Mouse (Mus musculus): ENCODE data around the gene Ehbp1. TPM values are rescaled to one million over a fixed set of nuclear protein-coding genes. Genes with fewer than 3 reads are reported as not detected.

The Ehbp1 gene
- total and polyA plus RNA-seq, 3 experiments, result 2.5 to 4.0 (median 3.1) TPM

DNA sequence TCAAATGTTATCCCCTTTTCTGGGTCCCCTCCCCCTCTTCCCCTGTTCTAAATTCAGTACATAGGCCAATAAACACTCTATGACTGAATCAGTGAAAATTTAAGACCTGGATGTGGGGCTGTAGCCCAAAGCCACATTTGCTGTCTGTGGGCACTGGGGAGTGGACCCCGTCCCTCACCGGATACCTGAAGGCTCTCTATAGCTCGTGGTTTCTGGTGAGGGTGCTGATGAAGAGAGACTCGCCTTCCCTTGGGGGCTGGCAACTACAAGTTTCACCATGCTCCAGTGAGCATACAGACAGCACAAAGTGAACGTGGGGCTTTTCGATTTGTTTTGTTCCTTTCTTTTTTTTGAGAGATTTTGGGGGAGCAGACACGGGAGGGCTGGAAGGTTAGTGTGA is 125.2 kb downstream of the Ehbp1 start:
- no peak overlapping the region for H3K27ac ChIP-seq (ENCODE audit: insufficient read depth, low read depth)
- peaks cover 8 to 23% of the 10 kb centered on the region in 2 experiments for H3K4me1 ChIP-seq (ENCODE audit: control insufficient read depth in 1 of 2, insufficient read depth in 2 of 2)
- dilution Hi-C loops (cut with MboI; ENCODE audit: extremely low pct_ligation_motif_present, extremely low pct_unique_long_range_greater_than_20kb, low sequenced_read_pairs) (no loop called here), in situ Hi-C loops (cut with MboI; ENCODE audit: low pct_ligation_motif_present, low pct_unique_long_range_greater_than_20kb, low sequenced_read_pairs) (no loop called here)
- H3K4me3 ChIP-seq (replicated peaks in 1 of 3; ENCODE audit: low read depth in 2 of 3, low read length in 2 of 3, poor library complexity in 1 of 3), result no peak overlapping the region
- no peak overlapping the region for H3K9ac ChIP-seq (ENCODE audit: insufficient read depth, low read depth)
- H3K36me3 ChIP-seq (replicated peaks in 1 of 2; ENCODE audit: control insufficient read depth in 1 of 2, insufficient read depth in 1 of 2, low read length in 1 of 2), result no peaks in the 10 kb centered on the region
- H3K79me2 ChIP-seq (replicated peaks; ENCODE audit: control insufficient read depth, extremely low read depth, insufficient read depth, poor library complexity, severe bottlenecking), result no peaks in the 10 kb centered on the region
- H3K4me2 ChIP-seq (ENCODE audit: insufficient read depth, low read depth, poor library complexity, severe bottlenecking), result peak overlapping the region; percentile 61
- no peaks in the 10 kb centered on the region for H3K27me3 ChIP-seq (replicated peaks)
- peak; percentile 52 for DNase-seq (ENCODE audit: extremely low read depth)
- TF ChIP-seq POLR2A (IDR thresholded peaks at IDR 0.05; ENCODE audit: low read depth, low read length) (no peak), USF1 (IDR thresholded peaks at IDR 0.05; ENCODE audit: low read depth, low read length) (no peak), MAFK (IDR thresholded peaks at IDR 0.05; ENCODE audit: insufficient replicate concordance, low read length) (no peak)
- H3K9me3 ChIP-seq (replicated peaks; ENCODE audit: low read length), result no peaks in the 10 kb centered on the region

DNA sequence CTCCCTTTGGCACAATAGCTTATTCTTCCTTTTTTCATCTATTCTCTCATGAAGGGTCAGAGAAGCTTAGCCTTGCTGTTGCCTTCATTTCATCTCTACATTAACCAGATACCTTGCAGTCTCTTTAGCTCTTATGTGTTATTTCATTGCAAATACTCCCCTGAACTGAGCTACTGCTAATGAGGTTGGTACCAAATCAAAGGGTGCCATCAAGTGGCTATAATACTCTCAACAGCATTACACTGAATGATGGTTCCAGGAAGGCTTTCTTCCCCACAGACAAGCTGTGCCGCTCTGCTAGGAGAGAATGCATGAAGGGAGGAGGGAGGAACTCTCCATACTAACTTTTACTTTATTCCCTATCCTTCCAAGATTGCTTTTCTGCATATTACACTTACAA is 135.5 kb downstream of the Ehbp1 start:
- Histone ChIP-seq H3K4me3 (replicated peaks in 1 of 3; ENCODE audit: low read depth in 2 of 3, low read length in 2 of 3, poor library complexity in 1 of 3) (no peak overlapping the region), H3K27ac (ENCODE audit: insufficient read depth, low read depth) (no peak overlapping the region), H3K9ac (ENCODE audit: insufficient read depth, low read depth) (no peak overlapping the region), H3K27me3 (replicated peaks) (no peaks in the 10 kb centered on the region), H3K9me3 (replicated peaks; ENCODE audit: low read length) (no peaks in the 10 kb centered on the region), H3K36me3 (replicated peaks in 1 of 2; ENCODE audit: control insufficient read depth in 1 of 2, insufficient read depth in 1 of 2, low read length in 1 of 2) (no peaks in the 10 kb centered on the region), H3K4me2 (ENCODE audit: insufficient read depth, low read depth, poor library complexity, severe bottlenecking) (no peak overlapping the region), H3K4me1 (ENCODE audit: control insufficient read depth in 1 of 2, insufficient read depth in 2 of 2) (no peaks in the 10 kb centered on the region), H3K79me2 (replicated peaks; ENCODE audit: control insufficient read depth, extremely low read depth, insufficient read depth, poor library complexity, severe bottlenecking) (no peaks in the 10 kb centered on the region)
- DNase-seq (ENCODE audit: extremely low read depth), result no peak
- in situ Hi-C loops (cut with MboI; ENCODE audit: low pct_ligation_motif_present, low pct_unique_long_range_greater_than_20kb, low sequenced_read_pairs), result no loop called here
- TF ChIP-seq ZMIZ1 (IDR thresholded peaks at IDR 0.05; ENCODE audit: low read depth, low read length), result no peak
- no peak for TF ChIP-seq ELF1 (IDR thresholded peaks at IDR 0.05; ENCODE audit: low read depth, low read length)
- no peak for TF ChIP-seq JUND (conservative IDR thresholded peaks at IDR 0.05; ENCODE audit: low read depth, low read length)
- no peak for TF ChIP-seq ZNF384 (IDR thresholded peaks at IDR 0.05; ENCODE audit: low read depth, low read length)
- TF ChIP-seq ZKSCAN1 (IDR thresholded peaks at IDR 0.05; ENCODE audit: borderline replicate concordance, low read depth, low read length), result no peak
- no peak for TF ChIP-seq TCF12 (IDR thresholded peaks at IDR 0.05; ENCODE audit: low read depth, low read length)
- TF ChIP-seq MEF2A (IDR thresholded peaks at IDR 0.05; ENCODE audit: borderline replicate concordance, low read depth, low read length), result no peak
- no peak for TF ChIP-seq MAX (IDR thresholded peaks at IDR 0.05; ENCODE audit: low read length)
- TF ChIP-seq JUN (IDR thresholded peaks at IDR 0.05; ENCODE audit: insufficient read depth, low read depth, low read length), result no peak
- TF ChIP-seq TBP (conservative IDR thresholded peaks at IDR 0.05; ENCODE audit: low read depth, low read length), result no peak
- TF ChIP-seq RAD21 (IDR thresholded peaks at IDR 0.05; ENCODE audit: low read depth, low read length), result peak; percentile 68
- TF ChIP-seq MAFK (IDR thresholded peaks at IDR 0.05; ENCODE audit: insufficient replicate concordance, low read length), result no peak
- TF ChIP-seq HCFC1 (IDR thresholded peaks at IDR 0.05; ENCODE audit: low read depth, low read length), result no peak
- no peak for TF ChIP-seq MXI1 (IDR thresholded peaks at IDR 0.05; ENCODE audit: low read depth, low read length)
- TF ChIP-seq CHD2 (IDR thresholded peaks at IDR 0.05; ENCODE audit: low read length), result no peak
- TF ChIP-seq PAX5 (IDR thresholded peaks at IDR 0.05; ENCODE audit: low read length), result no peak
- no peak for TF ChIP-seq BHLHE40 (IDR thresholded peaks at IDR 0.05; ENCODE audit: low read depth, low read length)
- TF ChIP-seq USF2 (conservative IDR thresholded peaks at IDR 0.05; ENCODE audit: low read depth, low read length), result no peak
- peak; percentile 46 for TF ChIP-seq SMC3 (IDR thresholded peaks at IDR 0.05; ENCODE audit: low read depth, low read length)
- TF ChIP-seq GABPA (IDR thresholded peaks at IDR 0.05; ENCODE audit: insufficient replicate concordance, low read depth, low read length), result no peak
- no peak for TF ChIP-seq MYC (IDR thresholded peaks at IDR 0.05; ENCODE audit: low read depth, low read length)
- TF ChIP-seq CTCF (conservative IDR thresholded peaks at IDR 0.05 in 1 of 2, IDR thresholded peaks at IDR 0.05 in 1 of 2; ENCODE audit: low read depth in 2 of 2, low read length in 2 of 2), result peak in 1 of 2 experiments; percentile 50; a peak in 2 of 4 replicates
- no peak for TF ChIP-seq UBTF (IDR thresholded peaks at IDR 0.05; ENCODE audit: low read depth, low read length)
- no peak for TF ChIP-seq KAT2A (IDR thresholded peaks at IDR 0.05; ENCODE audit: insufficient replicate concordance, low read length)
- no peak for TF ChIP-seq ETS1 (conservative IDR thresholded peaks at IDR 0.05; ENCODE audit: low read depth, low read length)
- TF ChIP-seq E2F4 (IDR thresholded peaks at IDR 0.05; ENCODE audit: insufficient replicate concordance, low read depth, low read length), result no peak
- dilution Hi-C loops (cut with MboI; ENCODE audit: extremely low pct_ligation_motif_present, extremely low pct_unique_long_range_greater_than_20kb, low sequenced_read_pairs), result no loop called here

All from CH12.LX (cell line).